Mouse (Mus musculus) left cerebral cortex, adult 8-10 months (tissue): ENCODE data around the gene Vsnl1. TPM values are rescaled to one million over a fixed set of nuclear protein-coding genes. Genes with fewer than 3 reads are reported as not detected.

ENCODE experiments used
- DNase-seq, 2 experiments: peaks; one replicate each; pipeline ENCODE4 v3.0.0; 2022; ENCODE audit warnings: low spot score in 2 of 2
- total RNA-seq, 4 experiments: library from RNA; stranded (reverse); gene quantifications; 2 replicates each; pipeline ENCODE4 v1.2.4; 2022

Vsnl1 gene
- total RNA-seq, 4 experiments from 2014 or later: 592 to 668 (median 627) TPM

GRCm38 (mm10) chr12:11384754-11385153, 51.7 kb downstream of the Vsnl1 start:
- DNase-seq: no peak

- DNase-seq: no peak
Observed at GRCm38 (mm10) chr12:11379396-11379795, 57.0 kb downstream of the Vsnl1 start.

- peak; percentile 31 to 74 for DNase-seq
Observed at GRCm38 (mm10) chr12:11370056-11370455, 66.4 kb downstream of the Vsnl1 start.

GRCm38 (mm10) chr12:11367099-11367765, 69.2 kb downstream of the Vsnl1 start:
- DNase-seq: no peak

- DNase-seq: no peak
Observed at GRCm38 (mm10) chr12:11364870-11365269, 71.5 kb downstream of the Vsnl1 start.

GRCm38 (mm10) chr12:11362435-11362834, 74.0 kb downstream of the Vsnl1 start:
- DNase-seq: no peak

GRCm38 (mm10) chr12:11350895-11351294, 85.5 kb downstream of the Vsnl1 start:
- DNase-seq: peak; percentile 72 to 76

GRCm38 (mm10) chr12:11349870-11350269, 86.5 kb downstream of the Vsnl1 start:
- DNase-seq: no peak

GRCm38 (mm10) chr12:11348423-11348822, 88.0 kb downstream of the Vsnl1 start:
- DNase-seq: peak; percentile 21 to 84

- DNase-seq: no peak
Observed at GRCm38 (mm10) chr12:11345963-11346362, 90.5 kb downstream of the Vsnl1 start.

GRCm38 (mm10) chr12:11342020-11342600, 94.3 kb downstream of the Vsnl1 start:
- DNase-seq: no peak

- DNase-seq: no peak
Observed at GRCm38 (mm10) chr12:11338251-11338650, 98.2 kb downstream of the Vsnl1 start.

- DNase-seq: no peak
Observed at GRCm38 (mm10) chr12:11336845-11337244, 99.6 kb downstream of the Vsnl1 start.

- no peak for DNase-seq
Observed at GRCm38 (mm10) chr12:11326483-11326882, 109.9 kb downstream of the Vsnl1 start.

GRCm38 (mm10) chr12:11324480-11324879, 111.9 kb downstream of the Vsnl1 start:
- no peak for DNase-seq

- DNase-seq: no peak
Observed at GRCm38 (mm10) chr12:11317671-11318070, 118.7 kb downstream of the Vsnl1 start.

- DNase-seq: no peak
Observed at GRCm38 (mm10) chr12:11313840-11314239, 122.6 kb downstream of the Vsnl1 start.

- DNase-seq: no peak
Observed at GRCm38 (mm10) chr12:11311106-11311505, 125.3 kb downstream of the Vsnl1 start.

GRCm38 (mm10) chr12:11306753-11307645, 129.4 kb downstream of the Vsnl1 start:
- DNase-seq: no peak

GRCm38 (mm10) chr12:11300858-11301257, 135.6 kb downstream of the Vsnl1 start:
- DNase-seq: no peak

GRCm38 (mm10) chr12:11286382-11286781, 150.0 kb downstream of the Vsnl1 start:
- no peak for DNase-seq

- no peak for DNase-seq
Observed at GRCm38 (mm10) chr12:11281584-11281983, 154.8 kb downstream of the Vsnl1 start.
